Mouse (Mus musculus) cerebellum, adult 2 months (tissue): ENCODE results near the gene Afap1.

Source experiments
- CTCF ChIP-seq: fragments of 200-500 bp; IDR thresholded peaks from 2 replicates; pipeline ENCODE4 v1.5.1; 2011; ENCODE audit warnings: low read depth, mild to moderate bottlenecking, control low read depth, low read length, moderate library complexity, borderline replicate concordance; ENCODE audit not compliant: insufficient read depth
- POLR2A ChIP-seq: fragments of 200-500 bp; IDR thresholded peaks from 2 replicates; pipeline ENCODE4 v1.6.1; 2011; ENCODE audit warnings: low read length, control low read depth, borderline replicate concordance; ENCODE audit not compliant: insufficient read depth

- TF ChIP-seq POLR2A (no peak), CTCF (no peak)
Measured at GRCm38 (mm10) chr5:36041756-36042155, 148.6 kb downstream of the Afap1 start.
